Mouse (Mus musculus): ENCODE measurements around the gene Gpr4. TPM values are rescaled to one million over a fixed set of nuclear protein-coding genes. Genes with fewer than 3 reads are reported as not detected.

The Gpr4 gene
- total and polyA plus RNA-seq, 2 experiments from 2014 or later = 3.8 to 4.4 TPM

- Histone ChIP-seq H3K4me1 (ENCODE audit: insufficient read depth, low read length) (peaks cover 5% of the 10 kb centered on the region; the same call in 1 of the 2 replicates), H3K9me3 (ENCODE audit: low read length) (no peaks in the 10 kb centered on the region), H3K9ac (replicated peaks; ENCODE audit: low read length) (peak overlapping the region; percentile 70), H3K36me3 (ENCODE audit: insufficient read depth, low read length) (no peaks in the 10 kb centered on the region), H3K27ac (peak overlapping the region; percentile 70), H3K4me3 (ENCODE audit: low read length) (peak overlapping the region; percentile 63), H3K4me2 (ENCODE audit: low read depth, low read length) (peak overlapping the region; percentile 63), H3K27me3 (ENCODE audit: insufficient read depth, low read length) (0 out of 2 replicates have a peak, but pooled peaks cover 5% of the 10 kb centered on the region)
- DNase-seq (ENCODE audit: low spot score) = no peak
- peak; percentile 43; the same call in 1 of the 2 replicates for ATAC-seq
- TF ChIP-seq CTCF (IDR thresholded peaks at IDR 0.05; ENCODE audit: low read depth) = no peak
- 3% methylated on average over 21 of the region's 21 CpGs for WGBS
These were observed 35.8 kb upstream of the Gpr4 start for GRCm38 (mm10) chr7:19176516-19176947.

DNA sequence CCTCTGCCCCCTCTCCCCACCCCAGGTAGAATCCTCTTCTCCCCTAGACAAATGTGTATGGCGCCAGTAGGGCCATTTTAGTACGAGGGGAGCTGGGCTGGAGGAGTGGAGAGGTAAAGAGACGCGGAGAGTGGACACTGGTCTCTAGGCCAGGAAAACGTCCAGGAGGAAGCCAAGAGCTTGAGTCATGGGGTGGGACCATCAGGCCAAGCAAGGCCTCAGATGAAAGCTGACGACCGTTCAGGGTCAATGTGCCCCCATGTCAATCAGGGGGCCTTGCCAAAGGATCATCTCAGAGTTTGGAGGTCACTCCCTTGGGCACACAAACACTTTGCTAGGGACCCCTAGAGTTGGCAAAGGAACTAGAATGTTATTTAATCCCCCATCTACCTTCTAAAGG lies 35.1 kb upstream of the Gpr4 start:
- DNase-seq (ENCODE audit: low spot score) (no peak), ATAC-seq (no peak)
- Histone ChIP-seq H3K36me3 (ENCODE audit: insufficient read depth, low read length) (peaks cover 3% of the 10 kb centered on the region; the same call in 1 of the 2 replicates), H3K9me3 (ENCODE audit: low read length) (no peaks in the 10 kb centered on the region), H3K4me1 (ENCODE audit: insufficient read depth, low read length) (peaks cover 5% of the 10 kb centered on the region; the same call in 1 of the 2 replicates), H3K27me3 (ENCODE audit: insufficient read depth, low read length) (0 out of 2 replicates have a peak, but pooled peaks cover 5% of the 10 kb centered on the region), H3K9ac (replicated peaks; ENCODE audit: low read length) (peak overlapping the region; percentile 70), H3K4me3 (ENCODE audit: low read length) (peak overlapping the region; percentile 63), H3K27ac (no peak overlapping the region), H3K4me2 (ENCODE audit: low read depth, low read length) (peak overlapping the region; percentile 63)
- TF ChIP-seq CTCF (IDR thresholded peaks at IDR 0.05; ENCODE audit: low read depth) = no peak
- 66% methylated on average over 7 of the region's 7 CpGs for WGBS

GRCm38 (mm10) chr7:19178035-19178434 lies 34.3 kb upstream of the Gpr4 start:
- H3K27me3 ChIP-seq (ENCODE audit: insufficient read depth, low read length) = 0 out of 2 replicates have a peak, but pooled peaks cover 5% of the 10 kb centered on the region
- TF ChIP-seq CTCF (IDR thresholded peaks at IDR 0.05; ENCODE audit: low read depth) = no peak
- H3K4me3 ChIP-seq (ENCODE audit: low read length) = peak overlapping the region; percentile 63
- 0 out of 2 replicates have a peak overlapping the region, but pooled peaks have one; percentile 1 for H3K9ac ChIP-seq (replicated peaks; ENCODE audit: low read length)
- peaks cover 5% of the 10 kb centered on the region; the same call in 1 of the 2 replicates for H3K4me1 ChIP-seq (ENCODE audit: insufficient read depth, low read length)
- H3K4me2 ChIP-seq (ENCODE audit: low read depth, low read length) = peak overlapping the region; percentile 63
- DNase-seq (ENCODE audit: low spot score) (no peak), ATAC-seq (no peak)
- H3K36me3 ChIP-seq (ENCODE audit: insufficient read depth, low read length) = peaks cover 6% of the 10 kb centered on the region; the same call in 1 of the 2 replicates
- no peak overlapping the region for H3K27ac ChIP-seq
- WGBS = 10% methylated on average over 17 of the region's 18 CpGs
- no peaks in the 10 kb centered on the region for H3K9me3 ChIP-seq (ENCODE audit: low read length)

- peak overlapping the region; percentile 1; the same call in 1 of the 2 replicates for H3K9ac ChIP-seq (replicated peaks; ENCODE audit: low read length)
- no peak for ATAC-seq
- H3K9me3 ChIP-seq (ENCODE audit: low read length) = no peaks in the 10 kb centered on the region
These were observed 33.8 kb upstream of the Gpr4 start for GRCm38 (mm10) chr7:19178443-19179092.

DNA sequence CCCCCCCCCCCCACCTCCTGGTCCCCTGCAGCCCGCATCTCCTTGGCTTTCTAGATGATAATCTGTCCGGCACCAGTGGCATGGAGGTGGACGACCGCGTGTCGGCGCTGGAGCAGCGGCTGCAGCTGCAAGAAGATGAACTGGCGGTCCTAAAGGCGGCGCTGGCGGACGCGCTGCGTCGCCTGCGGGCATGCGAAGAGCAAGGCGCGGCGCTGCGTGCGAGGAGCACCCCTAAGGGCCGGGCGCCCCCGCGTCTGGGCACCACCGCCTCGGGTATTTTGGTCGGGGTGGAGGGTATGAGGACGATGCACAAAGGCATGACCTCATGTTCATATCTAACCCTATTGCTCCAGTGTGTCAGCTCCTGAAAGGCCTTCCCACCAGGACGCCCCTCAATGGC lies 33.2 kb upstream of the Gpr4 start:
- H3K9ac ChIP-seq (replicated peaks; ENCODE audit: low read length) = peak overlapping the region; percentile 21; the same call in 1 of the 2 replicates
- no peak overlapping the region for H3K27ac ChIP-seq

More at GRCm38 (mm10) chr7:19178443-19179092, 33.8 kb upstream of the Gpr4 start:
- Histone ChIP-seq H3K27me3 (ENCODE audit: insufficient read depth, low read length) (0 out of 2 replicates have a peak, but pooled peaks cover 5% of the 10 kb centered on the region), H3K4me2 (ENCODE audit: low read depth, low read length) (peak overlapping the region; percentile 63), H3K4me1 (ENCODE audit: insufficient read depth, low read length) (peaks cover 5% of the 10 kb centered on the region; the same call in 1 of the 2 replicates), H3K4me3 (ENCODE audit: low read length) (peak overlapping the region; percentile 63), H3K27ac (no peak overlapping the region), H3K36me3 (ENCODE audit: insufficient read depth, low read length) (peaks cover 6% of the 10 kb centered on the region; the same call in 1 of the 2 replicates)
- TF ChIP-seq CTCF (IDR thresholded peaks at IDR 0.05; ENCODE audit: low read depth) = peak; percentile 87
- peak; percentile 81 for DNase-seq (ENCODE audit: low spot score)
- 6% methylated on average over 27 of the region's 27 CpGs for WGBS

DNA sequence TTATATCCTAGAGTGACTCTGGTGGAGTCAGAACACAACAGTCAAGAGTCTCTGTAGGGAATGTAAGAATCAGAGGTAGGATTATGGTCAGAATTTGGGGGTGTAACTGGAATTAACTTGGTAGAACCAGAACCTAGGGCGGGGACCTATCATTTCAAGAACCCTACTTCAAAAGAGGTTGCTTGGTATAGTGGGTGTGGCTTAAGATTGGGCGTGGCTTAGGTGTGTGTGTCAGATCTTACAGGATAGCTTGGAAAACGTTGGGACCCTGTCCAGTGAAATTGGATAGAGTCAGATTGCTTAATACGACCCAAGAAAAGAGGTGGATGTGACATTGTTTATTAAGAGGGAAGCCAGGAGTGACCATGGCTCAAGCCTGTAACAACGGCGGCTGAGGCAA lies 32.4 kb upstream of the Gpr4 start:
- Histone ChIP-seq H3K4me2 (ENCODE audit: low read depth, low read length) (no peak overlapping the region), H3K36me3 (ENCODE audit: insufficient read depth, low read length) (peaks cover 6% of the 10 kb centered on the region; the same call in 1 of the 2 replicates), H3K27ac (no peak overlapping the region), H3K27me3 (ENCODE audit: insufficient read depth, low read length) (0 out of 2 replicates have a peak, but pooled peaks cover 5% of the 10 kb centered on the region), H3K9ac (replicated peaks; ENCODE audit: low read length) (peak overlapping the region; percentile 21; the same call in 1 of the 2 replicates), H3K9me3 (ENCODE audit: low read length) (no peaks in the 10 kb centered on the region), H3K4me3 (ENCODE audit: low read length) (peak overlapping the region; percentile 63; the same call in 1 of the 2 replicates), H3K4me1 (ENCODE audit: insufficient read depth, low read length) (peaks cover 10% of the 10 kb centered on the region; the same call in 1 of the 2 replicates)
- ATAC-seq = no peak
- no peak for TF ChIP-seq CTCF (IDR thresholded peaks at IDR 0.05; ENCODE audit: low read depth)
- no peak for DNase-seq (ENCODE audit: low spot score)
- 48% methylated on average over 6 of the region's 6 CpGs for WGBS

More for the DNA sequence above, 33.2 kb upstream of the Gpr4 start:
- TF ChIP-seq CTCF (IDR thresholded peaks at IDR 0.05; ENCODE audit: low read depth) = peak; percentile 77
- WGBS = 2% methylated on average over 32 of the region's 32 CpGs
- H3K9me3 ChIP-seq (ENCODE audit: low read length) = no peaks in the 10 kb centered on the region
- peaks cover 5% of the 10 kb centered on the region; the same call in 1 of the 2 replicates for H3K4me1 ChIP-seq (ENCODE audit: insufficient read depth, low read length)
- H3K4me2 ChIP-seq (ENCODE audit: low read depth, low read length) = peak overlapping the region; percentile 63
- H3K27me3 ChIP-seq (ENCODE audit: insufficient read depth, low read length) = 0 out of 2 replicates have a peak, but pooled peaks cover 5% of the 10 kb centered on the region
- ATAC-seq (no peak), DNase-seq (ENCODE audit: low spot score) (peak; percentile 88)
- peak overlapping the region; percentile 63 for H3K4me3 ChIP-seq (ENCODE audit: low read length)
- H3K36me3 ChIP-seq (ENCODE audit: insufficient read depth, low read length) = peaks cover 6% of the 10 kb centered on the region; the same call in 1 of the 2 replicates
